Comparison of ENCODE assay signal across 21 mouse cellular contexts in genomic region chr4:99310956-99311355, GRCm38 (mm10). TPM values are rescaled to one million over a fixed set of nuclear protein-coding genes. Genes with fewer than 3 reads are reported as not detected.
A peak's percentile ranks its signal among the peaks of the same experiment; 100 is the strongest.
DNase-seq lines count a peak whose midpoint lies in the region; ATAC-seq and TF ChIP-seq lines count a peak whose summit lies in the region.
"Had no signal": no experiment of that assay in that cellular context is flagged by ENCODE, and none has a peak within 500 bp of the region (broad histone marks: within the 10 kb centered on the region; RNA-seq: fewer than 3 reads in every experiment).

No protein-coding gene starts in this region.

- H3K4me2 ChIP-seq in kidney, embryonic 14.5 days (replicated peaks; ENCODE audit: low read depth, low read length) = no peak overlapping the region
- 0 out of 2 replicates have a peak overlapping the region, but pooled peaks have one; percentile 9 for H3K4me2 ChIP-seq in kidney, embryonic 15.5 days
- no peak overlapping the region; the same call in 1 of the 2 replicates for H3K4me2 ChIP-seq in kidney, embryonic 16.5 days (replicated peaks; ENCODE audit: low read depth, low read length)

- WGBS in kidney, embryonic 14.5 days = 34% methylated on average over 8 of the region's 8 CpGs
- WGBS in kidney, adult 2 months = 53% methylated on average over 8 of the region's 8 CpGs
- 41% methylated on average over 8 of the region's 8 CpGs for WGBS in kidney, embryonic 15.5 days
- 43% methylated on average over 8 of the region's 8 CpGs for whole genome bisulfite sequencing in kidney, embryonic 16.5 days

- H3K9me3 ChIP-seq in kidney, embryonic 14.5 days (ENCODE audit: control insufficient read depth, low read length) = no peaks in the 10 kb centered on the region
- H3K9me3 ChIP-seq in kidney, embryonic 15.5 days (replicated peaks) = no peaks in the 10 kb centered on the region
- no peaks in the 10 kb centered on the region for H3K9me3 ChIP-seq in kidney, embryonic 16.5 days (ENCODE audit: low read length)

- H3K9ac ChIP-seq in kidney, embryonic 14.5 days (ENCODE audit: low read depth, low read length) = no peak overlapping the region
- no peak overlapping the region for H3K9ac ChIP-seq in kidney, embryonic 15.5 days
- H3K9ac ChIP-seq in kidney, embryonic 16.5 days (replicated peaks; ENCODE audit: low read length) = no peak overlapping the region

- peak; percentile 85; the same call in 1 of the 2 replicates for ATAC-seq in kidney, embryonic 14.5 days (ENCODE audit: low FRiP score, low TSS enrichment)
- ATAC-seq in kidney, embryonic 15.5 days (replicated peaks; ENCODE audit: low FRiP score) = peak; percentile 61
- ATAC-seq in kidney, embryonic 16.5 days (ENCODE audit: low FRiP score, low TSS enrichment) = peak; percentile 77; the same call in 1 of the 2 replicates
- ATAC-seq: activated CD4-positive, CD25-positive, alpha-beta regulatory T cell, adult 4 months; CD4-positive, CD25-positive, alpha-beta regulatory T cell, adult 4 months; Patski had no signal

- no peak overlapping the region for H3K4me3 ChIP-seq in kidney, embryonic 14.5 days (ENCODE audit: low read length)
- no peak overlapping the region for H3K4me3 ChIP-seq in kidney, adult 2 months (ENCODE audit: insufficient read depth, low read depth, low read length)
- no peak overlapping the region for H3K4me3 ChIP-seq in kidney, embryonic 15.5 days (replicated peaks)
- no peak overlapping the region for H3K4me3 ChIP-seq in kidney, embryonic 16.5 days (ENCODE audit: low read length)

- no peaks in the 10 kb centered on the region for H3K36me3 ChIP-seq in kidney, embryonic 14.5 days (ENCODE audit: control insufficient read depth, insufficient read depth, low read length)
- H3K36me3 ChIP-seq in kidney, adult 2 months (ENCODE audit: control insufficient read depth, insufficient read depth, low read length) = no peaks in the 10 kb centered on the region
- H3K36me3 ChIP-seq in kidney, embryonic 15.5 days = no peaks in the 10 kb centered on the region
- H3K36me3 ChIP-seq in kidney, embryonic 16.5 days (ENCODE audit: insufficient read depth, low read length) = no peaks in the 10 kb centered on the region
- H3K36me3 ChIP-seq: G1E had no signal

- no peak overlapping the region for H3K27ac ChIP-seq in kidney, embryonic 14.5 days (ENCODE audit: low read depth, low read length)
- H3K27ac ChIP-seq in kidney, adult 2 months (ENCODE audit: insufficient read depth, low read depth, low read length) = no peak overlapping the region
- no peak overlapping the region for H3K27ac ChIP-seq in kidney, embryonic 15.5 days
- no peak overlapping the region for H3K27ac ChIP-seq in kidney, embryonic 16.5 days (ENCODE audit: low read length)

- no peak for TF ChIP-seq CTCF in kidney, adult 2 months (conservative IDR thresholded peaks at IDR 0.05; ENCODE audit: insufficient read depth, insufficient read length, low read depth, low read length)

- no peak for TF ChIP-seq POLR2A in kidney, adult 2 months (IDR thresholded peaks at IDR 0.05; ENCODE audit: low read depth, low read length)

- no peaks in the 10 kb centered on the region for H3K27me3 ChIP-seq in kidney, embryonic 14.5 days (ENCODE audit: control insufficient read depth, insufficient read depth, low read length)
- no peaks in the 10 kb centered on the region for H3K27me3 ChIP-seq in kidney, adult 2 months (replicated peaks; ENCODE audit: control insufficient read depth, insufficient read depth, low read length)
- H3K27me3 ChIP-seq in kidney, embryonic 15.5 days = no peaks in the 10 kb centered on the region
- no peaks in the 10 kb centered on the region for H3K27me3 ChIP-seq in kidney, embryonic 16.5 days (ENCODE audit: insufficient read depth, low read length)
- H3K27me3 ChIP-seq: CH12.LX, Patski had no signal

- H3K4me1 ChIP-seq in kidney, embryonic 14.5 days (ENCODE audit: control insufficient read depth, insufficient read depth, low read length) = no peaks in the 10 kb centered on the region
- no peaks in the 10 kb centered on the region; the same call in 1 of the 2 replicates for H3K4me1 ChIP-seq in kidney, adult 2 months (ENCODE audit: control insufficient read depth, insufficient read depth, low read length)
- no peaks in the 10 kb centered on the region for H3K4me1 ChIP-seq in kidney, embryonic 15.5 days
- no peaks in the 10 kb centered on the region for H3K4me1 ChIP-seq in kidney, embryonic 16.5 days (ENCODE audit: insufficient read depth, low read length)

- no peak for DNase-seq in kidney, adult 2 months
- DNase-seq in kidney, postnatal 36 days = no peak
- no peak for DNase-seq in kidney, postnatal 10 days
- DNase-seq: adrenal gland, adult 2 months; adrenal gland, adult 8-10 months; adrenal gland, postnatal 10 days; adrenal gland, postnatal 14 days; adrenal gland, postnatal 25 days; adrenal gland, postnatal 36 days; B cell, adult 2 months; cerebellum, adult 11 months; cerebellum, adult 11-12 months; cerebellum, adult 18-20 months had no signal

RNA-seq across cellular contexts. Expression of gene Gm12689, which starts 15.3 kb away (rescaled TPM):
- 0.29 and 0.68 TPM in 2 replicates for polyA plus RNA-seq in kidney, embryonic 14.5 days (2014; fragmentation: Nextera tagmentation; extraction: Ambion mirVana)
- 0.23 and 0.30 TPM in 2 replicates for polyA plus RNA-seq in kidney, adult 2 months (2012; rRNA removed)
- 0.19 and 0.38 TPM in 2 replicates for polyA plus RNA-seq in kidney, embryonic 15.5 days (2015; fragmentation: Nextera tagmentation; extraction: Ambion mirVana)
- polyA plus RNA-seq in kidney, embryonic 16.5 days (2015; fragmentation: Nextera tagmentation; extraction: Ambion mirVana) = 0.11 and 0.26 TPM in 2 replicates
- polyA plus RNA-seq: activated CD4-positive, CD25-positive, alpha-beta regulatory T cell, adult 4 months; G1E; Patski had no signal
